Mouse (Mus musculus) thymus, postnatal 0 days (tissue): ENCODE data around the gene H2-Ke6. TPM values are rescaled to one million over a fixed set of nuclear protein-coding genes. Genes with fewer than 3 reads are reported as not detected.
"Not testable (repeated sequence)": the region's sequence is repeated elsewhere in the genome, so short reads cannot be mapped to it uniquely, and the experiment has no call there.

Experiments
- DNase-seq: peaks from one replicate; pipeline ENCODE4 v3.0.0-alpha.2; 2015; ENCODE audit warnings: low spot score
- polyA plus RNA-seq: library from polyadenylated mRNA; unstranded; fragments of >200 nt; fragmentation: Nextera tagmentation; extraction: Ambion mirVana; gene quantifications from 2 replicates; pipeline ENCODE4 v1.2.1, GENCODE M21; 2015

Gene H2-Ke6
- polyA plus RNA-seq, 1 experiment from 2014 or later = 82.2 TPM

- no peak for DNase-seq
Observed at GRCm38 (mm10) chr17:34029890-34030595, 2.2 kb upstream of the H2-Ke6 start.

- DNase-seq = no peak
Observed at GRCm38 (mm10) chr17:34029150-34029889, 1.5 kb upstream of the H2-Ke6 start.

GRCm38 (mm10) chr17:34028501-34029149 is 765 bp upstream of the H2-Ke6 start:
- no peak for DNase-seq

DNA sequence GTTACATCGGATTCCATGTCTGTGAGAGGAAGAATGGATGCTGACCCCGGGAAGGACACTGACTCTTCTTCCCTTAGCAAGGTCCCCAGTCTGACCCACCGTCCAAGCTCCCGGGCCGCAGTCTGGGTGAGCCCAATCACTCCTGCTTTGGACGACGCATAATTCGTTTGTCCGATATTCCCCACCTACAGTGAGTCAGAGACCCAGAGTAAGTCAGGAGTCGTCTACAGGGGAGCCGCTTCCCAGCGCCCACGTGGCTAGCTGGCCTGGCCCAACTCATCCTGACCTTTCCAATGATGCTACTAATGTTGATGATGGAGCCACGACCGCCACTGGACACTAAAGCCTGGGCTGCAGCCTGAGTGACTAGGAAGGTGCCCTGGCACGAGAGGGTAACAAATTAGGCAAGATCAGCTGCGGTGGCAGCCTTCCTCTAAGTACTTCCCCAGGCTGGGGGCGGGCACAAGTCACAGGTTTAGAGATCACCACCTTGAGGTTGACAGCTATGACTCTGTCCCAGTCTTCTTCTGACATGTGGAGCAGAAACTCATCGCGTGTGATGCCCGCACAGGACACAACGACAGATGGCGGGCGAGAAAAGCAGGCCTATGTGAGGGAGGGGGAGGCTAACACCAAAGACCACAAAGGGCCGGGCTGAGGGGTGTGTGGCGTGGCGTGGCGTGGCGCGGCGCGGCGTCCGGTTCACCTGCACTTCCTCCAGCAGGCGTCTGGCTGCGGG is 774 bp downstream of the H2-Ke6 start:
- DNase-seq = peak; percentile 69

DNA sequence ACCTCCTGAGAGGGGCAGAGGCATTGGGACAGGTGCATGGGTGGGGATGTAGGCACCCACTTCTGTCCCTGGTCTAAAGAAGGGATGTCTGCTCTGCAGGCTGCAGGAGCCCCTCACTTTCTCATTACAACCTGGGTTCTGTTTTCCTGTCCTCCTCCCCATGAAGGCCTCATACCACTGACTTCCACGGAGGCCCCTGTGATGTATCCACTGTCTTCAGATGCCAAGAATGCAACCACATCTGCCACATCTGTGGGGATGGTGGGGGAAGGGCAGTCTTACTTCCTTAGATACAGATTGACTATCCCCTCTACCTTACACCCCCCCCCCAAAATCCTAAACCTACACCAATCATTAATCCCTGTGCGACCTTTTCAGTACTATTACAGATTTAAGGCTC is 1.6 kb downstream of the H2-Ke6 start:
- peak; percentile 44 for DNase-seq

DNA sequence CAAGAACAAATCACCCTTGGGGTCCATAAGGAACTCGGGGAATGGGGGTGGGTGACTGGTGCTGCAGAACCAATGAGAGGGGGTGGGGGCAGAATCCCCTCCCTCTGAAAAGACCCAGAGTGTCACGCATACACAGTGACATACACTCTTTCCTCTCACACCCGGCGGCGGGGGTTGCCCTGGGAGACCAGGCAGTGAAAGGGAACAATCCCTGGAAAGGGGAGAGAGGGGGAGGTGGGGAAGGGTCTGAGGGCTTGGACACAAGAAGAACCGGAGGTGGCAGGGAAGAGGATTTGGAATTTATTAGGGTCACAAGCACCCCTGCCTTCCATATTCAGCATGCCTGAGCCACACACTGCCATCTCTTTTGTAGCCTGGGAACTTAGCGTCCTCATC is 2.1 kb downstream of the H2-Ke6 start:
- DNase-seq = no peak

DNA sequence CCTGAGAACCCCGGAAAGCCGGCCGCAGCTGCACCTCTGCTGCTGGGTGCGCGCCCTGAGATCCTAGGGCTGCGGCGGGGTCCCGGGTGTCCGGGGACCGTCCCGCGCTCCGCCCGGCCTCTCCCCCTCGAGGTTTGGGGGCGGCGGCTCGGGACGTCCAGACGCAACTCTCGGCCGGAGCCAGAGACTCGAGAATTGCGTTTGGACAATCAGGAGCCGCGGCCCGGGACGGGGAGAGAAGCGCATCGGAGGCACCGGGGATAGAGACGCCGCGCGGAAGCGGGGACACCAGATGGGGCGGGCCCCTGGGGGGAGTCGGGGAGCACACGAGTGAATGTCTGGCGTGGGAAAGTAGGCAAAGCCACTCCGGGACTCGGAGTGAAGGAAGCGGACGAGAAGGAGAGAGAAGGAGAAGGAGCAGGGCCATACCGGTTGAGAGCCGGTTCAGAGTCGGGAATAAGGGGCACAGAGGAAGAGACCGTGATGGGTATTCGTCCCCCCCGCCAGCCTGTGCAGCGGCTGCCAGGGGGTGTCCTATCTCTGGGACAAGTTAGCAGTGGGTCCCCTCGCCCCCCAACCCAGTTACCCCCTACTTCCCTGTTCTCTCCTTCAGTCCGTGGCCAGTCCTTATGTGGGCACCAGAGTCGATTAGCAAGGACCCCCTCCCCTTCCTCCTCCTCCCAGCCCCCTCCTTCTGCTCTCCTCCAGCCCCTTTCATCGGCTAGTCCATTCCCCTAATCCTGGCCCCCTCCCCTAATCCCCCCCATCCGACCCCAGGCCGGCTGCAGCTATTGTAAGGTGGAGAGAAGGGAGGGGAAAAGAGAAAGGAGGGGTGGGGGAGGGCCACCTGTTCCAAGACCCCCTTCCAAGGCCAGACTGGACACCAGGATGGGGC is 2.8 kb downstream of the H2-Ke6 start:
- DNase-seq = peak; percentile 57

- peak; percentile 90 for DNase-seq
Observed at GRCm38 (mm10) chr17:34024317-34024821, 3.5 kb downstream of the H2-Ke6 start, which contains the start of gene Ring1. TSS of gene Ring1 (minus strand) at chr17:34024680.

DNA sequence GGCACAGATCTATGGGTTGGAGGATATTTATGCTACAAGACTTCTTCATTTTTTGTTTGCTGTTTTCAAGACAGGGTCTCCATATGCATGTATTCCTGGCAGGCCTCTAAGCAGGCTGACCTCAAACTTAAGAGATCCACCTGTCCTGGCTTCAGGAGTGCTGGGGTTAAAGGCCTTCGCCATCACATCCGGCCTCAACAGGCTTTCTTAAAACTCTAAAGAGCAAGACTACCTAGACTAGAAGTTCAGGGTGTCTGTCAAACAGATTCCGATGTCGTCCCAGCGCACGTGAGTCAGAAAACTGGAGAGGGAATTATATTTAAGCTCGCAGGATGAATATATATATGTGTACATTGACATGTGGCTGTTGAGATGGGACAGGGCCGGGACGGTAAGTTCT is 4.2 kb downstream of the H2-Ke6 start:
- no peak for DNase-seq

DNA sequence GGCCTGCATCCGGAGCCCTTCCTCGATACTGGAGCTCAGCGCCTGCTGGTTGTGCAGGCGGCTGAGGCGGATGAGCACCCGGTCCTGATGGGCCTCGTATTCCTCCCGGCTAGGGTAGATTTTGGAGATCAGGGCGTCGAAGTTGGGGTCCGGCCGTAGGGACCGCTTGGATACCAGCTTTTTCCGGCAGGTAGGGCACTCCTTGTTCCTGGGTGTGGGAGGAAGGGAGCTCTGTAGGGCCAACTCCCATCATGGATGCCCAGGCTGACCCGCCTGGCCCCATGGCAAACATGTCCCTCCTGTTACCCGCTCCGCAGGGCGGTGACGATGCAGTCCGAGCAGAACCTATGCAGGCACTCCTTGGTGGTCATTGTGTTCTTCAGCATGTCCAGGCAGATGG is 4.9 kb downstream of the H2-Ke6 start:
- DNase-seq = no peak

DNA sequence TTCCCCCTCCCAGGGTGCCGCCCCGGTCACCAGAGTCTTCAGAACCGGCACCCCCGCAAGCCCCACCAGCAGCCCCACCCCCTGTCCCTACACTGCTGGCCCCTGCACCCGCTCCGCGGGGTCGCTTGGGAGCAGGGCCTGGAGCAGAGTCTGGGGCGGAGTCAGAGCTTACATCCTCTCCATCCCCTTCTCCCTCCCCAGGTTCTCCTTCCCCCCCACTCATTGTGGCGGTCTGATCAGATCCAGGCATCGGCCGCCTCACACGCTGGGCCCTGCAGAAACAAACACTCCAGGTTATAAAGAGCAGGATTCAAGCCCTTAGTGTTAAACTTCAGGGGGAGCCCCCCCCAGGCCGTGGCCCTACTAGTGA is 5.5 kb downstream of the H2-Ke6 start:
- no peak for DNase-seq

GRCm38 (mm10) chr17:34021539-34022413 is 6.1 kb downstream of the H2-Ke6 start:
- no peak for DNase-seq

- no peak for DNase-seq
Observed at GRCm38 (mm10) chr17:34013436-34013835, 14.4 kb downstream of the H2-Ke6 start.

DNA sequence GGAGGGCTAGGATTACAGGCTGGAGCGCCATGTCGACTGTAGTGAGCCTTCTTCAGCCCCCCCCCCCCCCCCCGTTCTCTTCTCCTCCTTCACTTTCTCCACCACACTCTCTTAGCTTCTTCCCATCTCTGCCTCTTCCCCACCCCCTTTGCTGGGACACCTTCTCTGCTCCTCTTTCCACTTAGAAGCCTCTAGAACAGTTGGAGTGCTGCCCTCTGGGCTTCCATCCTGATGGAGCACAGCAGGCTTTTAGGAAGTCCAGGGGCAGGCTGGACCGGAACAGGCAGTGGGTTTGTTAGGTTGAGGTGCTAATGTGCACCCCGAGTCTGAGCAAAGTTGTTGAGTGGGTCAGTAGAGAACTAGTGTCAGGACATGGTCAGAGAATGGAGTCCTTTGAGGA is 17.7 kb downstream of the H2-Ke6 start:
- DNase-seq = no peak

DNA sequence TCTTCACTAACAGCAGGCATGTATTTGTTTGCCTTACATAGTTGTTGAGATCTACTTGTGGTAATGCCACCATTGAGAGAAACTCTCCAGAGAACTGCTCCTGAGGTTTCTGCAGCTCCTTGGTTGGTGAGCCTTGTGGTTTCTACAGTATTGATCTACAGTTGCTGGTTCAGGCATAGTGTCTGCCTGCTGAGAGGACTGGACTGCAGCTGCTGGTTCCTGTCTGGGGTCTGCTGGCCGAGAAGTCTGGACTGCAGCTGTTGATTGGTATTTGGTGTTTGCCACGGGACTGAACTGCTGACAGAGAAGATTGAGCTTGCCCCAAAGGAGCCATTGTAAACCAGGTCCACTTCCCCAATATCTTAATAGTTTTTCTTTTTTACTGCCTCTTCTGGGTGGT is 21.3 kb downstream of the H2-Ke6 start:
- no peak for DNase-seq

- DNase-seq = peak; percentile 67
Observed at GRCm38 (mm10) chr17:34003426-34003825, 24.4 kb downstream of the H2-Ke6 start.

DNA sequence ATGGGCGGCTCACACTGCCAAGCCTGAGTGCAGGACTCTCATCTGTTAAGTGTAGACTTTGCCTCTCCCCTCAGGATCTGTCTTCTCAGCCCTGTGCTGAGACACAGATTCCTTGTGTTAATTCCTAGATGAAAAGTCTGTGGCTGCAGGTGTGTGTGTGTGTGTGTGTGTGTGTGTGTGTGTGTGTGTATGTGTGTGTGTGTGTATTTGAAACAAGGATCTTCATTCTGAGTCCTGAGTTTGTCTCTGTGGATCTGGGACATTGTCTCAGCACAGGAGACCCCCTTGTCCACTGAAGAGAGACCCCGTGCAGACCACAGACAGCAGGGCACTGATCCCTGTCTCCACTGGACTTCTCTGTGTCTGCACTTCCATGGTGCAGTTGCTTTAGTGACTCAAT is 27.1 kb downstream of the H2-Ke6 start:
- DNase-seq = not testable (repeated sequence)

- peak; percentile 72 for DNase-seq
Observed at GRCm38 (mm10) chr17:34000150-34000537, 27.7 kb downstream of the H2-Ke6 start, which contains the start of gene H2-K1. TSS of gene H2-K1 (minus strand) at chr17:34000347.
